Mouse (Mus musculus) CH12.LX (cell line): Measurements from ENCODE around the gene Nek5. TPM values are rescaled to one million over a fixed set of nuclear protein-coding genes. Genes with fewer than 3 reads are reported as not detected.

Experiments used
- DNase-seq: peaks from one replicate; pipeline ENCODE4 v3.0.0-alpha.2; 2013; ENCODE audit errors: extremely low read depth
- H3K27ac ChIP-seq: 2 replicates; pipeline ENCODE4 v1.5.1; 2012; ENCODE audit warnings: low read depth, mild to moderate bottlenecking, control low read depth, moderate library complexity; ENCODE audit not compliant: insufficient read depth
- H3K27me3 ChIP-seq: replicated peaks from 2 replicates; pipeline ENCODE3; 2012; ENCODE audit warnings: inconsistent platforms
- H3K36me3 ChIP-seq, 2 experiments: replicated peaks in 1 of 2; 2 replicates each; pipeline versions ENCODE3 to v1.6.1; 2012; ENCODE audit warnings: inconsistent platforms in 1 of 2, low read length in 1 of 2, mild to moderate bottlenecking in 1 of 2, mixed read lengths in 1 of 2, moderate library complexity in 1 of 2; ENCODE audit not compliant: control insufficient read depth in 1 of 2, insufficient read depth in 1 of 2
- H3K4me1 ChIP-seq, 2 experiments: 2 replicates each; pipeline ENCODE4 v1.6.1; 2012; ENCODE audit warnings: inconsistent platforms in 1 of 2, moderate library complexity in 1 of 2; ENCODE audit not compliant: insufficient read depth in 2 of 2, control insufficient read depth in 1 of 2
- H3K4me2 ChIP-seq: 2 replicates; pipeline ENCODE4 v1.6.1; 2012; ENCODE audit warnings: low read depth, mild to moderate bottlenecking, control low read depth; ENCODE audit not compliant: poor library complexity, insufficient read depth, severe bottlenecking
- H3K4me3 ChIP-seq, 3 experiments: fragments of 150-350 bp in 1 of 3; sonication (generic) in 1 of 3; replicated peaks in 1 of 3; 2 replicates each; pipeline versions ENCODE3 to v1.5.1; 2011 to 2012; ENCODE audit warnings: low read depth in 2 of 3, low read length in 2 of 3, mild to moderate bottlenecking in 2 of 3, moderate library complexity in 2 of 3, control low read depth in 1 of 3, improper control_type of control experiment in 1 of 3, inconsistent platforms in 1 of 3, mixed read lengths in 1 of 3; ENCODE audit not compliant: poor library complexity in 1 of 3
- H3K79me2 ChIP-seq: replicated peaks from 2 replicates; pipeline ENCODE4 v1.6.1; 2012; ENCODE audit warnings: mild to moderate bottlenecking, moderate library complexity; ENCODE audit not compliant: control insufficient read depth, poor library complexity, insufficient read depth, severe bottlenecking; ENCODE audit errors: extremely low read depth
- H3K9ac ChIP-seq: 2 replicates; pipeline ENCODE4 v1.6.1; 2012; ENCODE audit warnings: low read depth, mild to moderate bottlenecking, control low read depth, moderate library complexity; ENCODE audit not compliant: insufficient read depth
- H3K9me3 ChIP-seq: replicated peaks from 2 replicates; pipeline ENCODE3; 2012; ENCODE audit warnings: low read length, inconsistent platforms, mixed read lengths
- BHLHE40 ChIP-seq: IDR thresholded peaks from 2 replicates; pipeline ENCODE4 v1.6.1; 2011; ENCODE audit warnings: mild to moderate bottlenecking, low read depth, low read length, improper control_type of control experiment
- CHD1 ChIP-seq: IDR thresholded peaks from 2 replicates; pipeline ENCODE4 v1.6.1; 2012; ENCODE audit warnings: low read depth, low read length, improper control_type of control experiment, inconsistent platforms
- CTCF ChIP-seq, 2 experiments: IDR thresholded peaks in 1 of 2; conservative IDR thresholded peaks in 1 of 2; 2 replicates each; pipeline ENCODE4 v1.5.1; 2011 to 2012; ENCODE audit warnings: low read depth in 2 of 2, low read length in 2 of 2, improper control_type of control experiment in 1 of 2, inconsistent platforms in 1 of 2, mild to moderate bottlenecking in 1 of 2, moderate library complexity in 1 of 2
- E2F4 ChIP-seq: IDR thresholded peaks from 2 replicates; pipeline ENCODE4 v1.6.1; 2011; ENCODE audit warnings: low read depth, low read length, improper control_type of control experiment; ENCODE audit not compliant: insufficient replicate concordance
- ELF1 ChIP-seq: IDR thresholded peaks from 2 replicates; pipeline ENCODE4 v1.6.1; 2014; ENCODE audit warnings: low read depth, mild to moderate bottlenecking, inconsistent platforms, low read length, improper control_type of control experiment
- EP300 ChIP-seq: IDR thresholded peaks from 2 replicates; pipeline ENCODE4 v1.6.1; 2011; ENCODE audit warnings: low read length, improper control_type of control experiment
- IRF4 ChIP-seq: IDR thresholded peaks from 2 replicates; pipeline ENCODE4 v1.6.1; 2014; ENCODE audit warnings: low read depth, mild to moderate bottlenecking, inconsistent platforms, low read length, improper control_type of control experiment
- JUN ChIP-seq: IDR thresholded peaks from 2 replicates; pipeline ENCODE4 v1.6.1; 2011; ENCODE audit warnings: low read depth, mild to moderate bottlenecking, low read length, improper control_type of control experiment, moderate library complexity; ENCODE audit not compliant: insufficient read depth
- JUND ChIP-seq: conservative IDR thresholded peaks from 2 replicates; pipeline ENCODE4 v1.6.1; 2011; ENCODE audit warnings: low read depth, low read length, improper control_type of control experiment
- MAFK ChIP-seq: IDR thresholded peaks from 2 replicates; pipeline ENCODE4 v1.6.1; 2011; ENCODE audit warnings: low read length, improper control_type of control experiment; ENCODE audit not compliant: insufficient replicate concordance
- MEF2A ChIP-seq: IDR thresholded peaks from 2 replicates; pipeline ENCODE4 v1.6.1; 2014; ENCODE audit warnings: low read depth, mild to moderate bottlenecking, inconsistent platforms, low read length, improper control_type of control experiment, borderline replicate concordance
- MXI1 ChIP-seq: IDR thresholded peaks from 2 replicates; pipeline ENCODE4 v1.6.1; 2011; ENCODE audit warnings: mild to moderate bottlenecking, low read depth, low read length, improper control_type of control experiment
- MYC ChIP-seq: IDR thresholded peaks from 2 replicates; pipeline ENCODE4 v1.6.1; 2011; ENCODE audit warnings: low read depth, mild to moderate bottlenecking, improper control_type of control experiment, low read length
- POLR2AphosphoS2 ChIP-seq: IDR thresholded peaks from 2 replicates; pipeline ENCODE4 v1.6.1; 2011; ENCODE audit warnings: low read depth, low read length, improper control_type of control experiment
- RAD21 ChIP-seq: IDR thresholded peaks from 2 replicates; pipeline ENCODE4 v1.6.1; 2011; ENCODE audit warnings: low read depth, mild to moderate bottlenecking, low read length, improper control_type of control experiment, moderate library complexity
- SMC3 ChIP-seq: IDR thresholded peaks from 2 replicates; pipeline ENCODE4 v1.6.1; 2011; ENCODE audit warnings: low read depth, low read length, improper control_type of control experiment
- TCF12 ChIP-seq: IDR thresholded peaks from 2 replicates; pipeline ENCODE4 v1.6.1; 2014; ENCODE audit warnings: low read depth, mild to moderate bottlenecking, inconsistent platforms, low read length, improper control_type of control experiment
- UBTF ChIP-seq: IDR thresholded peaks from 2 replicates; pipeline ENCODE4 v1.6.1; 2012; ENCODE audit warnings: low read depth, mild to moderate bottlenecking, inconsistent platforms, low read length, improper control_type of control experiment, moderate library complexity
- USF2 ChIP-seq: conservative IDR thresholded peaks from 2 replicates; pipeline ENCODE4 v1.6.1; 2011; ENCODE audit warnings: low read depth, low read length, improper control_type of control experiment
- ZC3H11A ChIP-seq: IDR thresholded peaks from 2 replicates; pipeline ENCODE4 v1.6.1; 2012; ENCODE audit warnings: low read depth, mild to moderate bottlenecking, inconsistent platforms, low read length, improper control_type of control experiment
- ZMIZ1 ChIP-seq: IDR thresholded peaks from 2 replicates; pipeline ENCODE4 v1.6.1; 2012; ENCODE audit warnings: low read depth, mild to moderate bottlenecking, inconsistent platforms, low read length, improper control_type of control experiment
- dilution Hi-C: fragments of 300-500 bp; cut with MboI; formaldehyde crosslinking; loops from 2 replicates; pipeline ENCODE4 v1.14.3; 2020; ENCODE audit warnings: low sequenced_read_pairs; ENCODE audit not compliant: extremely low pct_unique_long_range_greater_than_20kb, extremely low pct_ligation_motif_present
- in situ Hi-C: fragments of 300-500 bp; cut with MboI; formaldehyde crosslinking; loops from 3 replicates; pipeline ENCODE4 v1.14.3; 2019; ENCODE audit warnings: low sequenced_read_pairs, low pct_ligation_motif_present, low pct_unique_long_range_greater_than_20kb, mixed read lengths
- polyA plus RNA-seq: library from polyadenylated mRNA; unstranded; fragments of >175 nt; gene quantifications from 2 replicates; pipeline ENCODE4 v1.2.1, GENCODE M21; 2012; ENCODE audit warnings: low read depth; ENCODE audit not compliant: insufficient read length
- total RNA-seq, 2 experiments: library from RNA; depleted of rRNA; stranded (reverse); fragments of 300-350 nt in 1 of 2; fragments of >200 nt in 1 of 2; gene quantifications; 2 replicates each; pipeline ENCODE4 v1.2.3; 2012 to 2014

The Nek5 gene
- total and polyA plus RNA-seq, 3 experiments, result not detected

GRCm38 (mm10) chr8:22054674-22055491, 70.0 kb downstream of the Nek5 start:
- Histone ChIP-seq H3K9ac (no peak overlapping the region), H3K4me3 (no peak overlapping the region)

GRCm38 (mm10) chr8:22047699-22048464, 77.0 kb downstream of the Nek5 start:
- H3K9ac ChIP-seq, result no peak overlapping the region
- TF ChIP-seq CTCF (conservative IDR thresholded peaks at IDR 0.05 in 1 of 2, IDR thresholded peaks at IDR 0.05 in 1 of 2; ENCODE audit: low read depth in 2 of 2, low read length in 2 of 2) (peak; percentile 47 to 83), ELF1 (no peak), RAD21 (peak; percentile 68), UBTF (no peak), BHLHE40 (no peak), SMC3 (peak; percentile 74), MYC (no peak)
- no peaks in the 10 kb centered on the region for H3K4me1 ChIP-seq
- H3K36me3 ChIP-seq, result no peaks in the 10 kb centered on the region
- no peak overlapping the region for H3K4me2 ChIP-seq
- in situ Hi-C loops, result no loop called here
- H3K79me2 ChIP-seq, result no peaks in the 10 kb centered on the region
- peaks cover 39% of the 10 kb centered on the region for H3K27me3 ChIP-seq
- no peaks in the 10 kb centered on the region for H3K9me3 ChIP-seq
- DNase-seq, result peak; percentile 55
- dilution Hi-C loops, result no loop called here
- H3K4me3 ChIP-seq, result no peak overlapping the region
- no peak overlapping the region for H3K27ac ChIP-seq

More at GRCm38 (mm10) chr8:22054674-22055491, 70.0 kb downstream of the Nek5 start:
- Histone ChIP-seq H3K79me2 (no peaks in the 10 kb centered on the region), H3K36me3 (no peaks in the 10 kb centered on the region), H3K4me2 (no peak overlapping the region), H3K9me3 (no peaks in the 10 kb centered on the region), H3K4me1 (peaks cover 3 to 7% of the 10 kb centered on the region in 2 experiments), H3K27ac (no peak overlapping the region), H3K27me3 (peaks cover 74% of the 10 kb centered on the region)
- DNase-seq, result no peak
- in situ Hi-C loops, result no loop called here
- no peak for TF ChIP-seq MXI1
- no peak for TF ChIP-seq USF2
- TF ChIP-seq TCF12, result no peak
- TF ChIP-seq POLR2AphosphoS2, result no peak
- TF ChIP-seq JUN, result no peak
- TF ChIP-seq E2F4, result no peak
- no peak for TF ChIP-seq JUND
- no peak for TF ChIP-seq EP300
- TF ChIP-seq CHD1, result no peak
- no peak for TF ChIP-seq MEF2A
- TF ChIP-seq ZC3H11A, result no peak
- TF ChIP-seq IRF4, result no peak
- TF ChIP-seq MAFK, result no peak
- no peak for TF ChIP-seq ZMIZ1
- dilution Hi-C loops, result no loop called here
